Mouse (Mus musculus) liver, embryonic 13.5 days (tissue): ENCODE measurements around the gene Scai. TPM values are rescaled to one million over a fixed set of nuclear protein-coding genes. Genes with fewer than 3 reads are reported as not detected.

Experiments used
- ATAC-seq: fragments of 200-750 bp; cut with Nextera tagmentation; 2 replicates; pipeline ENCODE4 v1.8.0; 2017; ENCODE audit warnings: low read depth, mild to moderate bottlenecking, moderate number of reproducible peaks, moderate library complexity
- DNase-seq: peaks from one replicate; pipeline ENCODE4 v3.0.0; 2022
- H3K27ac ChIP-seq: fragments of 300-500 bp; sonication (generic); 2 replicates; pipeline ENCODE4 v1.5.1; 2015; ENCODE audit warnings: moderate library complexity, mild to moderate bottlenecking, inconsistent platforms
- H3K27me3 ChIP-seq: fragments of 300-500 bp; sonication (generic); 2 replicates; pipeline ENCODE4 v1.6.1; 2015; ENCODE audit warnings: mild to moderate bottlenecking, inconsistent platforms
- H3K36me3 ChIP-seq: fragments of 300-500 bp; sonication (generic); 2 replicates; pipeline ENCODE4 v1.6.1; 2015; ENCODE audit warnings: mild to moderate bottlenecking, inconsistent platforms
- H3K4me1 ChIP-seq: fragments of 300-500 bp; sonication (generic); replicated peaks from 2 replicates; pipeline ENCODE4 v1.6.1; 2015; ENCODE audit warnings: inconsistent platforms
- H3K4me2 ChIP-seq: fragments of 300-500 bp; sonication (generic); 2 replicates; pipeline ENCODE4 v1.6.1; 2015; ENCODE audit warnings: inconsistent platforms, mild to moderate bottlenecking, moderate library complexity
- H3K4me3 ChIP-seq: fragments of 300-500 bp; sonication (generic); replicated peaks from 2 replicates; pipeline ENCODE4 v1.5.1; 2015; ENCODE audit warnings: mild to moderate bottlenecking, inconsistent platforms
- H3K9ac ChIP-seq: fragments of 300-500 bp; sonication (generic); 2 replicates; pipeline ENCODE4 v1.6.1; 2015; ENCODE audit warnings: mild to moderate bottlenecking, inconsistent platforms
- H3K9me3 ChIP-seq: fragments of 300-500 bp; sonication (generic); replicated peaks from 2 replicates; pipeline ENCODE4 v1.6.1; 2016; ENCODE audit warnings: inconsistent platforms
- WGBS: fragments of 180-500 bp; shearing (Covaris S2); methylation state at CpG from one replicate; pipeline ENCODE4 v1.1.7; 2015; ENCODE audit not compliant: insufficient replicate concordance; 5-methylcytosine and 5-hydroxymethylcytosine counted together
- polyA plus RNA-seq: library from polyadenylated mRNA; unstranded; fragments of >200 nt; fragmentation: Nextera tagmentation; extraction: Ambion mirVana; gene quantifications from 2 replicates; pipeline ENCODE4 v1.2.1, GENCODE M21; 2015

The Scai gene
- polyA plus RNA-seq, 1 experiment from 2014 or later = 1.3 TPM

DNA sequence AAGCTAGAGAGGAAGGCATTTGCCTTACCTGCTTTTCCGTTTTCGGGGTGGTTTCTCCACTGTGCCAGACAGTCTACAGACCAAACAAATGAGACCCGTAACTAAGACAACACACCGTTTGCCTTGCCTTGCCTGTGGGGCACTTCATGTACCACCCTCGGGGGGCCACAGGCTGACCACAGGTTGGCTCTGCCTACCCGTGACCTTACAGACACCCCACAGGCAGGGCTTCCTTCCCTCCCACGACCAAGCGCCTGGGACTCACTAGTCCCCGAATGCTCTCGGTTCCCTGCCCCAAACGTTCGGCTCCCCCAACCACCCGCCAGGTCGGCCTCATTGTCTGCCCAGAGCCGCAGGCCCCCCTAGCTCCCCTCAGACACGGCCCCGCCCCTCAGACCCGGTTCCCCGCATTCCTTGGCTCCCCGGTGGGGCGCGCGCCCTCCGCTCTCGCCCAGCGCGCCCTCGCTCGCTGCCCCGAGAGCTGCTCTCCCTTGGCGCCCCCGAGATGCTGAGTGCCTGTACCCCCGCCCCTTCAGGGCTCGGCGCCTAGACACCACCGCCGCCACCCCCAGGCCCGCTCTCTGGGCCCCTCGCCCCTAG is 473 bp downstream of the Scai start:
- H3K4me1 ChIP-seq = peaks cover 18% of the 10 kb centered on the region
- no peaks in the 10 kb centered on the region for H3K9me3 ChIP-seq
- no peaks in the 10 kb centered on the region for H3K27me3 ChIP-seq
- under 1% methylated on average over 34 of the region's 39 CpGs for WGBS
- H3K9ac ChIP-seq = peak overlapping the region; percentile 97
- 0 out of 2 replicates have a peak, but pooled peaks cover 4% of the 10 kb centered on the region for H3K36me3 ChIP-seq
- H3K4me3 ChIP-seq = peak overlapping the region; percentile 99
- ATAC-seq = peak; percentile 56
- peak overlapping the region; percentile 95 for H3K4me2 ChIP-seq
- H3K27ac ChIP-seq = peak overlapping the region; percentile 83
- DNase-seq = peak; percentile 47

DNA sequence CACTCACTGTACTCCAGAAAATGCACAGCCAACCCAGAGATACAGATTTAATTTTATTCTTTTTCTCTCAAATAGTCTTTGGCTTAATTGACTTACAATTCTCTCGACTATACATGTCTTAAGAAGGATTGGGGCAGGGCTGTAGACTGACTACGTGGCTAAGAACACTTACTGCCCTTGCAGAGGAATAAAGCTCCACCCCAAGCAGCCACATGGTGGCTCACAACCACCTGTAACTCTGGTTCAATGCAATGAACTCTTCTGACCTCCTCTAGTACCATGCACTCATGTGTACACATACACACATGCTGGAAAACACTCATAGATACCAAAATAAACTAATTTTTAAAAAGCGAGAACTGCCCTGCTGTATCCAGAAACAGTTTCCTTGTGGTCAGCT is 4.6 kb downstream of the Scai start:
- Histone ChIP-seq H3K36me3 (no peaks in the 10 kb centered on the region), H3K27me3 (no peaks in the 10 kb centered on the region), H3K27ac (no peak overlapping the region), H3K4me2 (no peak overlapping the region), H3K9ac (no peak overlapping the region), H3K4me3 (no peak overlapping the region), H3K4me1 (peaks cover 16% of the 10 kb centered on the region), H3K9me3 (no peaks in the 10 kb centered on the region)
- ATAC-seq (no peak), DNase-seq (no peak)
- 48% methylated on average over 3 of the region's 3 CpGs for WGBS

DNA sequence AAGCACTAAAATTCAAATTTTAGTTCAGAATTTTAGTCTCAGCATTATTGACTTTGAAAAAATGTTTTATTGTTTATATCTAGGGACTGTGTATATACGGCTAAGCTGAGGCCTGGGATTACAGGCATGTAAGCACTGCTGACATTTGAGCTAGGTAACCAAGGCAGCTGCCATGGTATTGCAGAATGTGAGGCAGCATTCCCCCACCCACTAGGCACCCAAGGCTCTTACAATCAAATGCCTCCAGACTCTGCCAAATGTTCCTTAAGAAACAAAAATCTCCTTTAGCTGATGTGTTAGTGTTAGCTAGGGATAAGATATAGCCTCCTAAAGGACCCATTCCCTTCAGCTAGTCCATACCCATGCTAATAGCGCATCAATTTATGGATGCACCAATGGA is 6.9 kb downstream of the Scai start:
- ATAC-seq (no peak), DNase-seq (no peak)
- H3K27me3 ChIP-seq = no peaks in the 10 kb centered on the region

DNA sequence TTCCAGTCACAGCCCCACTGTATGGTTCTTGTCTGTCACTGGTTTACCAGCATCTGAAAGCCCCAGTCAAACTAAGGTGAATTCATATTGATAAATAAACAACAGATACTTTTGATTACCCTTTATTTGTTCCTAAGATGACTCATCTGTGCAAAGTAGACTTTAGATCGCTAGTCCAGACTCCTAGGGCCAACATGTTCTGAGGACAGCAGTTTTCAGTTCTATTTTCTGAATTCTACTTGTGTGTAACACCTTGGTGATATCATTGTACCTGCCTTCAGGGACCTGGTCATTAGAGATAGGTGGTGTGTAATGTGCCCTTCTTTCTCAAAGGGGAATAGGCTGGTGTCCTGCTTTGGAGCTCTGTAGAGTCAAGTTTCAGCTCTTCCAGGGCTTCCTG is 29.5 kb downstream of the Scai start:
- no peak for ATAC-seq
- Histone ChIP-seq H3K36me3 (no peaks in the 10 kb centered on the region), H3K4me1 (no peaks in the 10 kb centered on the region; the same call in 1 of the 2 replicates), H3K4me3 (no peak overlapping the region), H3K9me3 (no peaks in the 10 kb centered on the region), H3K27me3 (no peaks in the 10 kb centered on the region), H3K4me2 (no peak overlapping the region), H3K27ac (no peak overlapping the region), H3K9ac (no peak overlapping the region)
- 86% methylated on average over 1 of the region's 1 CpGs for WGBS
- DNase-seq = no peak

More for the DNA sequence above, 6.9 kb downstream of the Scai start:
- Histone ChIP-seq H3K4me2 (no peak overlapping the region), H3K4me1 (peaks cover under 1% of the 10 kb centered on the region), H3K27ac (no peak overlapping the region), H3K9ac (no peak overlapping the region), H3K9me3 (no peaks in the 10 kb centered on the region), H3K36me3 (peaks cover 4% of the 10 kb centered on the region; the same call in 1 of the 2 replicates), H3K4me3 (no peak overlapping the region)
- 78% methylated on average over 2 of the region's 2 CpGs for WGBS

DNA sequence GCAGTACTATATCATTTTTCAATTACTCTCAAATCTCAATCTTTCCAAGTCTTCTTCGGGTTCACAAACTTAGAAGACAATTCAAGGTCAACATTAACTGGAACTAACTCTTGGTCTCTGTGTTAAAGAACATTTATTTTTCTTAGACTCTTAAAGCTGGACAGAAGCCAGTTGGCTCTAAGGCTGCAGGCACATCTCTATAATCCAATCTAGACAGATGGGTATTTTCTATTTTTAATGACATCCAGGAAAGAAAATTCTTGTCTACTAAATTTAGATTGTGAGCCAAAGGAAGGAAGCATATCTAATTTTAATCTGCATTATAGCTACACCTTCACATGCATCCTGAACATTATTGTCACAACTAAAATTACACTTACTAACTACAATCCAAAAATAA is 32.6 kb downstream of the Scai start:
- Histone ChIP-seq H3K36me3 (no peaks in the 10 kb centered on the region), H3K27me3 (no peaks in the 10 kb centered on the region), H3K4me2 (no peak overlapping the region), H3K4me1 (0 out of 2 replicates have a peak, but pooled peaks cover 8% of the 10 kb centered on the region), H3K9me3 (no peaks in the 10 kb centered on the region), H3K27ac (no peak overlapping the region), H3K4me3 (no peak overlapping the region), H3K9ac (no peak overlapping the region)
- WGBS = 73% methylated on average over 1 of the region's 1 CpGs
- DNase-seq = no peak
- no peak for ATAC-seq

DNA sequence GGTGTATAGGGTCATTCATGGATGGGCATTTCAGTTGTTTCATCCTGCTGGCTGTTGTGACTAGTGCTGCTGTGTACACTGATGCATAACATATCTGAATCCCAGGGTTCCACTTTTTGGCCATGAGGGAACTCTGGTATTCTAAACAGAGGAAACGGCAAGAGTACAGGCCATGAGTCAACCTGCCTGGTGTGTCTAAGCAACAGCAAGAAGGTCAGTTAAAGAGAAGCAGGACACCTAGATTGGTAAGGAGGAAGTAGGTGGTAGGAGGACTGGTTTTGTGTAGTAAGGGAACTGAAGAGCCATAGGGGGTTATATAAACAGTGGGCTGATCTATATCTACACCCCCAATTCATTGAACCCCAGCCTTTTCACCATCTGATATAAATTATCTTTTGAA is 33.7 kb downstream of the Scai start:
- WGBS = 62% methylated on average over 1 of the region's 1 CpGs
- no peak for ATAC-seq

DNA sequence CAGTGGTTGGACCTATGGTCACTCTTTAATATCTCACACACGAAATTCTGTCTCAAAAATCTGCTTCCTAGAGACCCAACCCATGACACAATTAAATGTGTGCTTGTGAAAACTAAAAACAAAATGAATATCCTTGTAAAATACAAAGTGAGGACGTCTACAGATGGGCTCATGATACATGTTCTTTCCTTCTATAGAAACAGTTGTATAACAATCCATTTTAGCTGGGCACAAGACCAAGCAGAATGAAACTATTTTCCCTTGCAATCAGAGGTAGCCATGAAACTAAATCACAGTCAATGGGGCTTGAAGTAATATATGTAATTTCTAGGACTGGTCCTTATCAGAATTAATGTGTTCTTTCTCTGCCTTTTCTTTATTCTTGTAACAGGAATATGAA is 39.6 kb downstream of the Scai start:
- Histone ChIP-seq H3K9ac (no peak overlapping the region), H3K27ac (no peak overlapping the region), H3K9me3 (no peaks in the 10 kb centered on the region), H3K4me2 (no peak overlapping the region), H3K4me3 (no peak overlapping the region), H3K4me1 (peaks cover 13% of the 10 kb centered on the region; the same call in 1 of the 2 replicates), H3K36me3 (no peaks in the 10 kb centered on the region), H3K27me3 (no peaks in the 10 kb centered on the region)
- ATAC-seq = no peak
- no peak for DNase-seq
- WGBS = 45% methylated on average over 2 of the region's 2 CpGs

More for the DNA sequence above, 33.7 kb downstream of the Scai start:
- DNase-seq = no peak
- H3K36me3 ChIP-seq = no peaks in the 10 kb centered on the region
- H3K4me2 ChIP-seq = no peak overlapping the region
- H3K27me3 ChIP-seq = no peaks in the 10 kb centered on the region
- no peak overlapping the region for H3K4me3 ChIP-seq
- H3K4me1 ChIP-seq = 0 out of 2 replicates have a peak, but pooled peaks cover 8% of the 10 kb centered on the region
- no peak overlapping the region for H3K9ac ChIP-seq
- no peaks in the 10 kb centered on the region for H3K9me3 ChIP-seq
- no peak overlapping the region for H3K27ac ChIP-seq

DNA sequence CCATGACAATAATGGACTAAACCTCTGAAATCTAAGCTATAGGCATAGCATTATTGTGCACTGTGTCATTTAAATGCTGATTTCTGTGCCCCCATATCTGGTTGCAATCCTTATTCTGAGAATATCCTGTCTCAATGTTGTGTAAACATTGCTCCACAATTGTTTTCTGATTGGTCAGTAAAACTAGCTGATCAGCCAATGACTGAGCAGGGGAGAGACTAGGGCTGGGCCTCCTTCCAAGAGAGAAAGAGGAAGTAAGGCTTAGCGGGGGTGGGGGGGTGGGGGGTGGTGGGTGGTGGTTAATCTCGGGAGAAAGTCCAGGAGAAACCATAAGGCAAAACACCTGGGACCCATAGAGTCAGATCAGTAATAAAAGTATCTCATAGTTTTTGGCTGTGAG is 42.5 kb downstream of the Scai start:
- Histone ChIP-seq H3K9me3 (no peaks in the 10 kb centered on the region), H3K4me3 (no peak overlapping the region), H3K36me3 (no peaks in the 10 kb centered on the region), H3K27me3 (no peaks in the 10 kb centered on the region), H3K4me1 (peaks cover 4% of the 10 kb centered on the region; the same call in 1 of the 2 replicates), H3K9ac (no peak overlapping the region), H3K27ac (no peak overlapping the region), H3K4me2 (peak overlapping the region; percentile 23; the same call in 1 of the 2 replicates)
- DNase-seq (no peak), ATAC-seq (peak; percentile 73; the same call in 1 of the 2 replicates)
- 22% methylated on average over 2 of the region's 2 CpGs for WGBS

DNA sequence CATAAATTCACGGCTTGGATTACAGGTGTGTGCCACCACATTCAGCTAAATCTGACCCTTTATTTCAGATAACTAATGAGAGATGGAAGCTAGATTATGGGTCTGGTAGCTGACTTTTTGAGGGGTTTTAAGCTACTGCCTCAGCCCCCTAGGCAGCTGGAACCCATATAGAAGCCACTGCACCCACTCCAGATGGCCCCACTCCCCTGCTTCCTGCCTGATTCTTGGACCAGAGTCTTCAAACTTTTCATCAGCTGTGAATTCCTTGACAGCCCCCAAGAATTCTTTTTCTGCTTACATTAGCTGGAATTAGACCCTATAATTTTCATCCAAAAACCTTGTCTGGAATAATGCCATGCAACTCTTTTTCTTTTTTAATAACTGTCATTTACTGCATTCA is 44.1 kb downstream of the Scai start:
- ATAC-seq = no peak
- H3K4me1 ChIP-seq = peaks cover 9% of the 10 kb centered on the region
- no peak overlapping the region for H3K4me3 ChIP-seq
- H3K36me3 ChIP-seq = no peaks in the 10 kb centered on the region
- no peak overlapping the region for H3K9ac ChIP-seq
- no peak overlapping the region for H3K4me2 ChIP-seq
- no peak overlapping the region for H3K27ac ChIP-seq
- no peak for DNase-seq
- WGBS = 63% methylated on average over 1 of the region's 1 CpGs
- H3K9me3 ChIP-seq = no peaks in the 10 kb centered on the region
- no peaks in the 10 kb centered on the region for H3K27me3 ChIP-seq

DNA sequence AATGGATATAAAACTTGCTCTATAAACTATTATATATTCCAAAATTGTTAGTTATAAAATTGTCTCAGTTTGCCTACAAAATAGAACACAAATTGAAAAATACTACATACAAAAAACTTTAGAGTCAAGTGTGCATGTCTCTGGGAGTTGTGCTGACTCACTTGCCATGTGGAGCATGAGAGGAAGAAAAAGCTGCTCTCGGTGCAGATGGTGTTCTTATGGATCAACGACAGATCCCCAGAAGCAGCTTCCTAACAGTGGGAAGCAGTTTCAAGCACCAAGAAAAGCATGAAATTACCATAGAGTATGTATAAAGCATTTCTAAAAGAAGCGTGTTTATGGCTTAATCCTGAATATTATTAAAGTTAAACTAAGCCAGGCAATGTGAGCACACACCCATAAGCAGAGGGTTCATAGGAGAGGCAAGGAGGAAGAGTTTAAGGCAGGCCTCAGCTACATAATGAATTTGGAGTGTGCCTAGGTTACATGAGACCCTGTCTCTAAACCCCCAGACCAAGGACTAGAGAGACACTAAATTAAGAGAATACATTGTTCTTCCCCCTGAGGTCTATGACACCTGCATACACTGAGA is 48.1 kb downstream of the Scai start:
- Histone ChIP-seq H3K4me3 (no peak overlapping the region), H3K4me1 (peaks cover 4% of the 10 kb centered on the region), H3K27me3 (no peaks in the 10 kb centered on the region), H3K9me3 (no peaks in the 10 kb centered on the region), H3K4me2 (no peak overlapping the region), H3K36me3 (no peaks in the 10 kb centered on the region), H3K27ac (no peak overlapping the region), H3K9ac (no peak overlapping the region)
- ATAC-seq (no peak), DNase-seq (no peak)
- 67% methylated on average over 3 of the region's 3 CpGs for WGBS

DNA sequence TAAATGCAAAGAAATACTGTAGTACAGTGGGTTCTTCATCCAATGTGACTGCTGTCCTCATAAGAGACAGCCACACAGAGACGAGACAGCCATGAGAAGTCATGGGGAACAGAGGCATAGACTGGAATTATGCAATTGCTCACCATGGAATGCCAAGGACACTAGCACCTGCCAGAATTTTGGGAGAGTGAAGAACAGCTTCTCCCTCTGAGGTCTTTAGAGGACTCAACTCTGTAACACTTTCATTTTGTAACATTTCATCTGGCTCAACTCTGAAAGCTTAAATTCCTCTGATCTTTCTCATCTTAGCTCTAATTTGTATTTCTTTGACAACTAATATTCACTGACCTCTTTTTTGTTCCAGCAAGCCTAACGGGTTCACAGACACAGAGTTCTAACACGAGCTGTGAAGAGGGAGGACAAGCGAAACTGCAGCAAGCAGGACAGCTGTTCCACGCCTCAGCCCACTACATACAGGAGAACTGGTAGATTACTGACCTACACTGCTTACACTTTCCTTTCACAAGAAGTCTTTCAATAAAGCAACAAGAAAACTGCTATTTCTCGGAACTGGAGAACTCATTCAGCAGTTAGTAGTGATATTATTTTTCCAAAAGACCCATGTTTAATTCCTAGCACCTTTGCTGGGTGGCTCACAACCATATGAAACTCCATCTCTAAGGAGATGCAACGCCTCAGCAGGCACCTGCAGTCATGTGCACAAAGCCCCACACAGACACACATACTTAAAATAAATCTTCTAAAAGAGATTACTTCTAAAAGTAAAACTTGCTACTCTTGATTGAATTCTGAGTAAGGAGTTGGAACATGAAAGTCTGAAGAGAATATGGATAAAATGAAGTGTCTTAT is 49.7 kb downstream of the Scai start:
- DNase-seq (no peak), ATAC-seq (no peak)
- H3K4me1 ChIP-seq = peaks cover 4% of the 10 kb centered on the region
- H3K9ac ChIP-seq = no peak overlapping the region
- H3K27ac ChIP-seq = no peak overlapping the region
- no peaks in the 10 kb centered on the region for H3K27me3 ChIP-seq
- H3K9me3 ChIP-seq = no peaks in the 10 kb centered on the region
- no peaks in the 10 kb centered on the region for H3K36me3 ChIP-seq
- WGBS = 76% methylated on average over 7 of the region's 7 CpGs
- H3K4me2 ChIP-seq = no peak overlapping the region
- H3K4me3 ChIP-seq = no peak overlapping the region
